Mouse (Mus musculus) megakaryocyte, embryonic 14.5 days (primary cell): ENCODE data around the gene Foxp2.

Source experiments
- FLI1 ChIP-seq: IDR thresholded peaks from 2 replicates; pipeline ENCODE4 v1.6.1; 2012; ENCODE audit warnings: low read length, inconsistent platforms, mixed read lengths
- GATA1 ChIP-seq: IDR thresholded peaks from 3 replicates; pipeline ENCODE4 v1.6.1; 2012; ENCODE audit warnings: mixed read lengths, low read length, inconsistent platforms, borderline replicate concordance

GRCm38 (mm10) chr6:15268136-15268535, 367.0 kb downstream of the Foxp2 start:
- no peak for TF ChIP-seq GATA1
- TF ChIP-seq FLI1: no peak
